Mouse (Mus musculus) layer of hippocampus, adult 6 months (tissue): ENCODE measurements around the gene Duxbl3. TPM values are rescaled to one million over a fixed set of nuclear protein-coding genes. Genes with fewer than 3 reads are reported as not detected.

Experiments used
- long read RNA-seq, 2 experiments: library from polyadenylated mRNA; unstranded; transcript quantifications; one replicate each; pipeline ENCODE4 v2.0.0; 2019 to 2020
- polyA plus RNA-seq: library from polyadenylated mRNA; unstranded; fragments of <200 nt; fragmentation: Nextera tagmentation; gene quantifications from 2 replicates; pipeline ENCODE4 v1.2.3, GENCODE M21; 2021

The Duxbl3 gene
- 0.52 TPM in 1 of 2 replicates, not detected in the other for polyA plus RNA-seq
- long read RNA-seq, experiment 1, result 0 reads
- long read RNA-seq, experiment 2, partial matches to known transcripts, result 0 of 1 reads
- long read RNA-seq, experiment 2, other reads (novel, unspliced or antisense), result 1 of 1 reads

DNA sequence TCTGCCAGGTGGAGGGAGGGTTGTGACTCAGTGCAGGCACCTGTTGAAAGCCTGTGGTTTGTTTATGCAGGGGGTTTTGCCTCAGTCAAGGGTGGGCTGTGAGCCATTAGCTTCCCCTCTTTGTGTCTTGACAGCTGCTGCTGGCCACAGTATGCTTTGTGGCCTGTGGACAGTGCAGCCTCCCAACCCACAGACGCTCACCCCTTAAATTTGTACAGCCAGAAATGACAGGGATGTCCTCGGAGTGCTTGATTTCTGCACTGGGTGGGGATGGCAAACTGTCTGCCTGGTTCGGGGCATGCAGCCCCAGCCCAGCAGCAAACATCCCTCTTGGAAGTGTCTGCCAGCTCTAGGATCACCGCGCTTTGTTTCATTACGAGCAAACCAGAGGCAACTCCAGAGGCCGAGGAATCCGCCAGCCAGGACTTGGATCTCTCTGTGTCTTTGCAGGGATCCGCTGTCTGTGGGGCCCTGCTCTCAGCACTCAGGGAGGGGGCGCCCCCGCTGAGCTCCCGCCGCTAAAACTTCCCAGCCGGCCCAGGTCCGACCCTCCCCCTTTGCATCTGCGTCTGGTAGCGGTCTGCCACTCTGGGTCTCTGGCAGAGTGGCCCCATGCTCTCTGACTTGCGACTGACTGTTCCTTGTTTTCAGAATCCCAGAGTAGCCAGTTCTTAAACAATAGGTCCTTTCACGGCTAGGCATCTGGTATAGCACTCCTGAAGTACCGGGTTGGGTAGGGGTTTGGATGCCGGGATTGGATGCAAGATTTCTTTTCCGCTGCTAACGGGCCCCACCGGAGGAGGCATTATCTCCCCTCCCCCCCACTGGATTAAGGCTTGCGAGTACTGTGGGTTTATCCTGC, at the start of gene Duxbl3:
TSS of gene Duxbl3 (plus strand) at position 207 of the 862 bp plus-strand sequence.

Other genes starting within 250 kb of the Duxbl3 start
- gene Gm9780, start 215.3 kb upstream of the Duxbl3 start, polyA plus RNA-seq, result 54.3 and 77.6 TPM in 2 replicates
- gene Tmem254c, start 190.6 kb upstream of the Duxbl3 start, polyA plus RNA-seq, result 33.5 and 40.6 TPM in 2 replicates
- not detected in 2 replicates for gene Cphx2, start 176.4 kb upstream of the Duxbl3 start, polyA plus RNA-seq
- gene Cphx3, start 175.7 kb upstream of the Duxbl3 start, polyA plus RNA-seq, result not detected in 2 replicates
- 0.11 TPM in 1 of 2 replicates, not detected in the other for gene Duxbl2, start 139.6 kb upstream of the Duxbl3 start, polyA plus RNA-seq
- gene Plac9b, start 75.5 kb upstream of the Duxbl3 start, polyA plus RNA-seq, result 70.5 and 88.6 TPM in 2 replicates
- 43.8 and 51.3 TPM in 2 replicates for gene Tmem254b, start 50.9 kb upstream of the Duxbl3 start, polyA plus RNA-seq